Mouse (Mus musculus) layer of hippocampus, postnatal 25 days (tissue): ENCODE measurements around the gene Cap2. TPM values are rescaled to one million over a fixed set of nuclear protein-coding genes. Genes with fewer than 3 reads are reported as not detected.

Experiments
- DNase-seq, 2 experiments: peaks; one replicate each; pipeline ENCODE4 v3.0.0; 2022; ENCODE audit warnings: mixed read lengths in 2 of 2, low spot score in 1 of 2; ENCODE audit errors: extremely low spot score in 1 of 2
- total RNA-seq, 2 experiments: library from RNA; stranded (reverse); gene quantifications; 2 replicates each; pipeline ENCODE4 v1.2.3; 2021

Cap2 gene
- total RNA-seq, 2 experiments from 2014 or later, result 208 to 213 TPM

- no peak for DNase-seq
These were observed 173.0 kb downstream of the Cap2 start for GRCm38 (mm10) chr13:46674601-46675000.

DNA sequence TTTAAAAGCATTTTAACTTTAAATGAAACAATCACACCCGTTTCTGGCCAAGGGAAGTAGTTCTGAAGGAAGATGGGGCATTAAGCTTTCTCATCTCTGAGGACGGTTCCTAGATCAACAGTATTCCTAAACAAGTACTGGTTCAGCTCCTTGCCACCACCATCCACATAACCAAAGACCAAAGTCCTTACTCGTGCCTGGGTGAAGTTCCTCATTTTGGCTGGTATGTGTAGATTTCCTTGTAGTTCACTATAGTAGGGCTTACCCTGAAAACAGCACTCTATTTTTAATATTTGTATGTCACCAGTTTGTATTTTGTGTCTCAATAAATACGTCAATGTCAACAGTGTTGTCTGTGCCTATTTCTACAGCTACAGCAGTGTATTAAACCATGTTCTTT, 176.1 kb downstream of the Cap2 start:
- DNase-seq, result no peak

- DNase-seq, result no peak
These were observed 181.3 kb downstream of the Cap2 start for GRCm38 (mm10) chr13:46682921-46683320.

DNA sequence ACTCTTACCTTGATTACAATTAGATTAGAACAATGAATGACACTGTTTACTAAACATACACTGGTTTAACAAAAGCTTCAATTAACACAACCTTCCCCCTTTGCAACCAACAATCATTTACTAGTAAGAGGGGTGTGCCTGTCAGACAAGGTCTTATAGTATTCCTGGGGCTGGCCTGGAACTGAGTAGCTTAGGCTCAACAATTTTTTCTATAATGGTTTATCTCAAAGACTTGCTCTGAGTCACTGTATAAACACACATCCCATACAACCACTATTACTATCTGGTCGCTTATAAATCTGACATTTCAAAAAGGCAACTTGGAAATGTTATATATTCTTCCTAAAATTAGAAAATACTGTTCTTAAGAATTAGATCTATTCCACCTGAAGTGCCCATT, 181.7 kb downstream of the Cap2 start:
- no peak for DNase-seq

GRCm38 (mm10) chr13:46690559-46691241, 189.1 kb downstream of the Cap2 start:
- DNase-seq, result no peak

DNA sequence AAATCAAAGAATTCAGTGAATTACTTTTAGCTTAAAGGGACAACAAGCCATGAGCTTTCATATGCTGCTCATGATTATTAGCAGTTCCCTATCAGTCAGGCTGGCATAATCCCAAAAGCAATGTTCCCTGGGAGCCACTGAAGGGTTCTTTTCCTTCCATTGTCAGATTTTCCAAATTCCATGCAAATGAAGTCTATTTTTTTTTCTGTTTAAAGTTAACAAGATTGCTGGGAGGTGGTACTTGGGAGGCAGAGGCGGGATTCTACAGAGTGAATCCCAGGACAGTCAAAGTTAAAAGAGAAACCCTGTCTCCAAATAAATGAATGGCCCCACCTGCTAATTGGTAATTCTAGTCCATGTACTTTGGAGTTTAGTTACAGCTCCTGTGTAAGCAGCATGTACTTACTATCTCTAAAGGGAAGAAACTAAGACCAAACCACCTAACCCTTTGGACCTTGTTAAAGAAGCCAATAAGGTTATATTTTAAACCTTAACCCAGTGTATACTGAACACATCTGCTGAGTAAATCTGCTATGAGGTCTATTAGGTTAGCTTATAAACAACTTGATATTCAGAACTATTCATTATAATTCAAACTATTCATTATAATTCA, 193.8 kb downstream of the Cap2 start:
- DNase-seq, result no peak

- no peak for DNase-seq
These were observed 194.3 kb downstream of the Cap2 start for GRCm38 (mm10) chr13:46695932-46696331.

GRCm38 (mm10) chr13:46696788-46697187, 195.1 kb downstream of the Cap2 start:
- DNase-seq, result no peak

DNA sequence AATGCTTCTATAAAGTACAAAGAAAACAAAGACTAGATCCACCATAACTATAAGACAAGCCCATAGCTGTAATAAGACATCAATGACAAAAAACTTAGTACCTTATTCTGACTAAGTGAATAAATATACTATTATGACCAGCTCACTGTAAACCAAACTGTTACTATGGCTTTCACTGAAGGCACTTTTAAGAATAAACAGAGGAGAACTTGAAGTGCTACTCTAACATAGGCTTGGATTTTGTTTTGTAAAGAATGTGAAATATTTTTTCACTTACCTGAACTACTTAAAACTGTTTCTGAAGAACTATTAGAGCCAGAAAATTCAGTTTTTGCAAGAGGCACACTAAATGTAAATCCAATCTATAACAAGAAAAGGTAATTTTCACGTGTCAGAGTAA, 197.7 kb downstream of the Cap2 start:
- no peak for DNase-seq

Other genes starting within 250 kb of the Cap2 start
- gene Stmnd1, start 228.1 kb upstream of the Cap2 start, total RNA-seq, result under 1 TPM in 1 of 2 experiments, not detected in 1; 0.27 TPM
- 10 to 100 TPM; 19.3 to 23.0 TPM for gene Rbm24, start 83.4 kb upstream of the Cap2 start, total RNA-seq
- 10 to 100 TPM; 74.0 to 74.1 TPM for gene Fam8a1, start 167.7 kb downstream of the Cap2 start, total RNA-seq
- gene Nup153, start 226.1 kb downstream of the Cap2 start, total RNA-seq, result 10 to 100 TPM; 40.9 to 47.2 TPM